Mouse (Mus musculus) stomach, embryonic 15.5 days (tissue): ENCODE results near the gene Tmigd3. TPM values are rescaled to one million over a fixed set of nuclear protein-coding genes. Genes with fewer than 3 reads are reported as not detected.

ENCODE experiments used
- ATAC-seq: fragments of 200-750 bp; cut with Nextera tagmentation; 2 replicates; pipeline ENCODE4 v1.8.0; 2017; ENCODE audit warnings: low read depth, moderate number of reproducible peaks, moderate TSS enrichment; ENCODE audit not compliant: insufficient read depth, low FRiP score
- H3K27ac ChIP-seq: fragments of 300-500 bp; sonication (generic); 2 replicates; pipeline ENCODE4 v1.5.1; 2015; ENCODE audit warnings: mild to moderate bottlenecking, inconsistent platforms
- H3K27me3 ChIP-seq: fragments of 300-500 bp; sonication (generic); replicated peaks from 2 replicates; pipeline ENCODE4 v1.6.1; 2015; ENCODE audit warnings: inconsistent platforms
- H3K36me3 ChIP-seq: fragments of 300-500 bp; sonication (generic); 2 replicates; pipeline ENCODE4 v1.6.1; 2015; ENCODE audit warnings: inconsistent platforms
- H3K4me1 ChIP-seq: fragments of 300-500 bp; sonication (generic); 2 replicates; pipeline ENCODE4 v1.6.1; 2015; ENCODE audit warnings: inconsistent platforms
- H3K4me2 ChIP-seq: fragments of 300-500 bp; sonication (generic); 2 replicates; pipeline ENCODE4 v1.6.1; 2015; ENCODE audit warnings: mild to moderate bottlenecking, inconsistent platforms
- H3K4me3 ChIP-seq: fragments of 300-500 bp; sonication (generic); replicated peaks from 2 replicates; pipeline ENCODE4 v1.5.1; 2015; ENCODE audit warnings: inconsistent platforms
- H3K9ac ChIP-seq: fragments of 300-500 bp; sonication (generic); 2 replicates; pipeline ENCODE4 v1.6.1; 2015; ENCODE audit warnings: inconsistent platforms
- H3K9me3 ChIP-seq: fragments of 300-500 bp; sonication (generic); 2 replicates; pipeline ENCODE4 v1.6.1; 2016; ENCODE audit warnings: inconsistent platforms
- WGBS: fragments of 180-500 bp; shearing (Covaris S2); methylation state at CpG from one replicate; pipeline ENCODE4 v1.1.7; 2015; 5-methylcytosine and 5-hydroxymethylcytosine counted together
- polyA plus RNA-seq: library from polyadenylated mRNA; unstranded; fragments of >200 nt; fragmentation: Nextera tagmentation; extraction: Ambion mirVana; gene quantifications from 2 replicates; pipeline ENCODE4 v1.2.1, GENCODE M21; 2015

Tmigd3 gene
- polyA plus RNA-seq, 1 experiment from 2014 or later: 0.45 TPM

DNA sequence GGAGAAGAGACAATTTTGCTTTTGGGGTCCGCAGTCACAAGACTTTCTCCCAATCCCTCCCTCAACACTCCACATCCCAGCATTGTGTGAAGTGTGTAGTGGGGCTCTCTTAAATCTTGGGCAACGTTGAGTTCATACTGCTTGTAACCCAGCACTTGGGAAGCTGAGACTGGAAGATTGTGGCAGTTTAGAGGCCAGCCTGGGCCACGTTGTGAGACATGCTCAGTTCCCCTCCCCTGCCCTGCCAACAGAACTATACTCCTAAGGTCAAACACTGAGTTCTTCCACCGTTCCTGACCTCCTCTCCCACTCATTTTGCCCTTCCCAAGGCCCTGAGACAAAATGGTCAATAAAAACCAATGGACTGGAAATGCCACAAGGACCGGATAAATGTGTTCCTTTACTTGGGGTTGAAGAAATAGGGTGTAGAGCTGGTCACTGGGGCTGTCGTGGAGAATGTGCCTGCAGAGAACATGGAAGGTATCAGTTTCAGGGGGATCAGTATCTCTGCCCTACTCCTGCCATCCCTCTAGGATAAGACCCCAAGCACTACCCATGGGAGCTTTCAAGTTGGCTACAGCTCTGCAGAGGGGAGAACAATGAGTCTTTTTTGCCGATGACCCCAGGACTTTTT lies 57.0 kb downstream of the Tmigd3 start:
- H3K4me3 ChIP-seq: no peak overlapping the region
- H3K4me2 ChIP-seq: no peak overlapping the region
- no peaks in the 10 kb centered on the region for H3K9me3 ChIP-seq
- no peaks in the 10 kb centered on the region for H3K27me3 ChIP-seq
- no peak overlapping the region for H3K9ac ChIP-seq
- ATAC-seq: no peak
- 75% methylated on average over 7 of the region's 7 CpGs for WGBS
- no peaks in the 10 kb centered on the region for H3K4me1 ChIP-seq
- H3K36me3 ChIP-seq: no peaks in the 10 kb centered on the region
- H3K27ac ChIP-seq: no peak overlapping the region

GRCm38 (mm10) chr3:105928195-105928569 lies 57.5 kb downstream of the Tmigd3 start:
- Histone ChIP-seq H3K9me3 (no peaks in the 10 kb centered on the region), H3K4me1 (no peaks in the 10 kb centered on the region), H3K4me3 (no peak overlapping the region), H3K27ac (no peak overlapping the region), H3K27me3 (no peaks in the 10 kb centered on the region), H3K4me2 (no peak overlapping the region), H3K36me3 (no peaks in the 10 kb centered on the region), H3K9ac (no peak overlapping the region)
- 78% methylated on average over 3 of the region's 3 CpGs for WGBS
- no peak for ATAC-seq

- WGBS: 77% methylated on average over 6 of the region's 6 CpGs
- H3K9ac ChIP-seq: no peak overlapping the region
- H3K4me2 ChIP-seq: no peak overlapping the region
- no peaks in the 10 kb centered on the region for H3K4me1 ChIP-seq
- no peak overlapping the region for H3K27ac ChIP-seq
- no peaks in the 10 kb centered on the region for H3K36me3 ChIP-seq
- no peaks in the 10 kb centered on the region for H3K9me3 ChIP-seq
- no peak for ATAC-seq
- H3K27me3 ChIP-seq: no peaks in the 10 kb centered on the region
- no peak overlapping the region for H3K4me3 ChIP-seq
These were observed 58.1 kb downstream of the Tmigd3 start for GRCm38 (mm10) chr3:105928781-105929180.

DNA sequence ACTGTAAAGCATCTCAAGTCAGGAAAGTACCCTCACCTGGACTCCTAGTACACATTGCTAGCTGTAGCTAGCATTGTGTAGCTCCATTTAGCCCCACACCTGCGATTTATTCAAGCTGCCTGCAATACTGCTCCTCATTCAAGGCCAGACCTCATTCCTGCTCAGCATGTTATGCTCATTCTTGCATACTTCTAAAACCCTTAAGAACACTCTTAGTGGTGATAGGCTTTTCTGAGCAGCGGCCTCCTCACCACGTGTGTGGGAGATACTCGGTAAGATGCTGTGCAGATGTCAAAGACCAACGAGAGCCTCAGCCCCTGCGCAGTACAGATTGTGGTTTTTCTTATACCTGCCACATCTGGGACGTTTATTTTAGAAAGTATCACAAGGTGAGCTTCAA lies 59.1 kb downstream of the Tmigd3 start:
- H3K9ac ChIP-seq: no peak overlapping the region
- H3K27me3 ChIP-seq: no peaks in the 10 kb centered on the region
- no peak overlapping the region for H3K4me3 ChIP-seq
- H3K27ac ChIP-seq: no peak overlapping the region
- no peaks in the 10 kb centered on the region for H3K9me3 ChIP-seq
- no peaks in the 10 kb centered on the region for H3K36me3 ChIP-seq
- no peak overlapping the region for H3K4me2 ChIP-seq
- 79% methylated on average over 7 of the region's 7 CpGs for WGBS
- no peaks in the 10 kb centered on the region for H3K4me1 ChIP-seq
- no peak for ATAC-seq

GRCm38 (mm10) chr3:105931095-105931494 lies 60.4 kb downstream of the Tmigd3 start:
- Histone ChIP-seq H3K4me2 (no peak overlapping the region), H3K27me3 (no peaks in the 10 kb centered on the region), H3K27ac (no peak overlapping the region), H3K36me3 (no peaks in the 10 kb centered on the region), H3K9me3 (no peaks in the 10 kb centered on the region), H3K4me3 (no peak overlapping the region), H3K4me1 (no peaks in the 10 kb centered on the region), H3K9ac (no peak overlapping the region)
- ATAC-seq: no peak
- WGBS: 72% methylated on average over 2 of the region's 2 CpGs

- no peaks in the 10 kb centered on the region for H3K36me3 ChIP-seq
- no peak within 1 kb of the TSS for H3K9ac ChIP-seq
- 78% methylated on average over 8 of the region's 8 CpGs for WGBS
- no peaks in the 10 kb centered on the region for H3K4me1 ChIP-seq
- H3K27me3 ChIP-seq: no peaks in the 10 kb centered on the region
- no peak within 1 kb of the TSS for H3K27ac ChIP-seq
- no peak for ATAC-seq
- H3K4me3 ChIP-seq: no peak within 1 kb of the TSS
- no peak within 1 kb of the TSS for H3K4me2 ChIP-seq
- no peaks in the 10 kb centered on the region for H3K9me3 ChIP-seq
These were observed 61.8 kb downstream of the Tmigd3 start, which contains the start of gene I830077J02Rik for GRCm38 (mm10) chr3:105932240-105933071. I830077J02Rik (minus strand) TSS chr3:105932664.

- Histone ChIP-seq H3K9me3 (no peaks in the 10 kb centered on the region), H3K27me3 (no peaks in the 10 kb centered on the region), H3K36me3 (0 out of 2 replicates have a peak, but pooled peaks cover 4% of the 10 kb centered on the region), H3K4me2 (no peak overlapping the region), H3K9ac (no peak overlapping the region), H3K27ac (no peak overlapping the region), H3K4me1 (no peaks in the 10 kb centered on the region), H3K4me3 (no peak overlapping the region)
- ATAC-seq: no peak
- WGBS: 91% methylated on average over 6 of the region's 6 CpGs
These were observed 63.2 kb downstream of the Tmigd3 start for GRCm38 (mm10) chr3:105933926-105934325.

DNA sequence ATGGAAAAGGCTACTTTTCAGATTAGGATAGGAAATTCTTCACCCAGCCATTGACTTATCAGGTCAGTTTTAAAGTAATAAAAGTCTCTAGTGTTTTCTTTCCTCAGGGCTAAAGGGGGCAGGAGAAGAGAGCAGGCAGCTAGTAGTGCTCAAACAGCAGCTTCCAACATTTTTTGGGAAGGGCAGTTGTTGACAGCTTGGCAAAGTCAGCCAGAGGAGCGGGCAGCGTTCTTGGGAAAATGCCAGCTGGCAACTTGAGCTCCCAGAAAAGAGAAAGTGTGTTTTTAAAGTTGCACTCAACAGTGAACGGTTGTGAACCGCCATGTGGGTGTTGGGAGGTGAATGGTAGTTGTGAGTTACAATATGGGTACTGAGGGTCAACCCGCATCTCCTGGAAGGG lies 64.3 kb downstream of the Tmigd3 start:
- WGBS: 75% methylated on average over 5 of the region's 5 CpGs
- no peak for ATAC-seq
- Histone ChIP-seq H3K9me3 (no peaks in the 10 kb centered on the region), H3K4me2 (no peak overlapping the region), H3K36me3 (0 out of 2 replicates have a peak, but pooled peaks cover 4% of the 10 kb centered on the region), H3K4me3 (no peak overlapping the region), H3K27ac (no peak overlapping the region), H3K27me3 (no peaks in the 10 kb centered on the region), H3K4me1 (no peaks in the 10 kb centered on the region), H3K9ac (no peak overlapping the region)

DNA sequence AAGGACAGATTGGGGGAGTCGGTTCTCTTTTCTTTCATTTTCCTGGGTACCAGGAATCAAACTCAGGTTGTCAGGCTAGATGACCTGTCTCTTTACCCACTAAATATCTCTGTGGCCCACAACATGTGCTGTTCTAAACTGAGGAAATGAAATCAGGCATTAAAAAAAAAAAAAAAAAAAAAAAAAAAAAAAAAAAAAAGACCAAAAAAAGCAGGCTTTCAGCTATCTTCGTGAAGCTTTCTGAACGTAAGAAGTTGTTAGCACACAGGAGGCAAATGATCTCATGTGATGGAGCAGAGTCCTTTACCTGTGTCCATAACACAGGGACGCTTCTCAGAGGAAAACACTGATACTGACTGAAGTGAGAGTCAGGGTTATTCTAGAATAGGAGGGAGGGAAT lies 65.4 kb downstream of the Tmigd3 start:
- H3K4me1 ChIP-seq: no peaks in the 10 kb centered on the region
- no peaks in the 10 kb centered on the region for H3K9me3 ChIP-seq
- no peak for ATAC-seq
- H3K36me3 ChIP-seq: peaks cover 8% of the 10 kb centered on the region; the same call in 1 of the 2 replicates
- H3K4me2 ChIP-seq: no peak overlapping the region
- H3K27ac ChIP-seq: no peak overlapping the region
- WGBS: 79% methylated on average over 4 of the region's 4 CpGs
- no peak overlapping the region for H3K4me3 ChIP-seq
- H3K9ac ChIP-seq: no peak overlapping the region
- H3K27me3 ChIP-seq: no peaks in the 10 kb centered on the region

GRCm38 (mm10) chr3:105951348-105951747 lies 80.6 kb downstream of the Tmigd3 start:
- no peak overlapping the region for H3K4me2 ChIP-seq
- H3K4me3 ChIP-seq: no peak overlapping the region
- no peaks in the 10 kb centered on the region for H3K27me3 ChIP-seq
- no peaks in the 10 kb centered on the region for H3K4me1 ChIP-seq
- H3K9ac ChIP-seq: no peak overlapping the region
- H3K27ac ChIP-seq: no peak overlapping the region
- no peak for ATAC-seq
- 91% methylated on average over 7 of the region's 7 CpGs for WGBS
- H3K36me3 ChIP-seq: peaks cover 35% of the 10 kb centered on the region
- no peaks in the 10 kb centered on the region for H3K9me3 ChIP-seq

- Histone ChIP-seq H3K4me2 (no peak overlapping the region; the same call in 1 of the 2 replicates), H3K9me3 (no peaks in the 10 kb centered on the region), H3K36me3 (peaks cover 16% of the 10 kb centered on the region), H3K4me3 (no peak overlapping the region), H3K27me3 (no peaks in the 10 kb centered on the region), H3K27ac (no peak overlapping the region), H3K4me1 (peaks cover 19% of the 10 kb centered on the region), H3K9ac (no peak overlapping the region)
- no peak for ATAC-seq
- WGBS: 98% methylated on average over 1 of the region's 1 CpGs
These were observed 86.5 kb downstream of the Tmigd3 start for GRCm38 (mm10) chr3:105957235-105957634.

DNA sequence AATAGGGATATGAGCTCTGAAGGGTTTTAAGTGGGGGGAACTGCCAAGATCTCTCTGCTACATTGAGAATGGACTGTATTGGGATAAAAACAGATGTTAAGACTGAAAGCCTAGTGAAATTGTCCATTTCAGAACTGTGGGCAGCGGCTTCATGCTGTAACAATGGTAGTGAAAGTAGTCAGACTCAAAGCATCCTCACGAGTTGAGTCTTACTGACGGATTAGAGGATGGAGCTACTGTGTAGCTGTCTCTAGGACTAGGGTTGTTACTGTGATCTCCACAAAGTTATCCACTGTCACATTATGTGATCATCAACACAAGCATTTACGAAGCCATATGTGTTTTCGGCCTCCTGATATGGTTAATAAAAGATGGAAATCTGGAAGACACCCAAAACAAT lies 87.5 kb downstream of the Tmigd3 start:
- peak overlapping the region; percentile 94; the same call in 1 of the 2 replicates for H3K27ac ChIP-seq
- H3K4me2 ChIP-seq: peak overlapping the region; percentile 60
- peaks cover 23% of the 10 kb centered on the region for H3K36me3 ChIP-seq
- no peaks in the 10 kb centered on the region for H3K27me3 ChIP-seq
- no peaks in the 10 kb centered on the region for H3K9me3 ChIP-seq
- no peak for ATAC-seq
- peaks cover 19% of the 10 kb centered on the region for H3K4me1 ChIP-seq
- peak overlapping the region; percentile 93 for H3K9ac ChIP-seq
- whole genome bisulfite sequencing: 32% methylated on average over 5 of the region's 5 CpGs
- peak overlapping the region; percentile 96 for H3K4me3 ChIP-seq
